Mouse (Mus musculus) heart, embryonic 14.5 days (tissue): ENCODE results near the gene Isca2. TPM values are rescaled to one million over a fixed set of nuclear protein-coding genes. Genes with fewer than 3 reads are reported as not detected.

Source experiments
- ATAC-seq: fragments of 200-750 bp; cut with Nextera tagmentation; 2 replicates; pipeline ENCODE4 v1.8.0; 2017; ENCODE audit warnings: low read depth, moderate TSS enrichment; ENCODE audit not compliant: insufficient number of reproducible peaks, insufficient read depth, low FRiP score
- H3K27ac ChIP-seq, 2 experiments: fragments of 200-500 bp in 1 of 2; fragments of 300-500 bp in 1 of 2; sonication (generic) in 1 of 2; replicated peaks in 1 of 2; 2 replicates each; pipeline ENCODE4 v1.5.1; 2012 to 2014; ENCODE audit warnings: low read depth in 2 of 2, low read length in 2 of 2, control low read depth in 1 of 2, mild to moderate bottlenecking in 1 of 2, mixed read lengths in 1 of 2; ENCODE audit not compliant: control insufficient read depth in 1 of 2, insufficient read depth in 1 of 2
- H3K27me3 ChIP-seq: fragments of 300-500 bp; sonication (generic); 2 replicates; pipeline ENCODE4 v1.6.1; 2014; ENCODE audit warnings: mild to moderate bottlenecking, low read length, control low read depth; ENCODE audit not compliant: control insufficient read depth, insufficient read depth
- H3K36me3 ChIP-seq: fragments of 300-500 bp; sonication (generic); 2 replicates; pipeline ENCODE4 v1.6.1; 2014; ENCODE audit warnings: mild to moderate bottlenecking, control low read depth, low read length, mixed read lengths; ENCODE audit not compliant: control insufficient read depth, insufficient read depth
- H3K4me1 ChIP-seq, 2 experiments: fragments of 200-500 bp in 1 of 2; fragments of 300-500 bp in 1 of 2; sonication (generic) in 1 of 2; 2 replicates each; pipeline ENCODE4 v1.6.1; 2012 to 2014; ENCODE audit warnings: low read length in 2 of 2, control low read depth in 1 of 2, mixed read lengths in 1 of 2; ENCODE audit not compliant: control insufficient read depth in 2 of 2, insufficient read depth in 2 of 2
- H3K4me2 ChIP-seq: fragments of 300-500 bp; sonication (generic); 2 replicates; pipeline ENCODE4 v1.6.1; 2014; ENCODE audit warnings: mild to moderate bottlenecking, low read length
- H3K4me3 ChIP-seq, 2 experiments: fragments of 200-500 bp in 1 of 2; fragments of 300-500 bp in 1 of 2; sonication (generic) in 1 of 2; 2 replicates each; pipeline ENCODE4 v1.5.1; 2012 to 2014; ENCODE audit warnings: low read length in 2 of 2, mild to moderate bottlenecking in 2 of 2, control low read depth in 1 of 2, low read depth in 1 of 2, moderate library complexity in 1 of 2; ENCODE audit not compliant: control insufficient read depth in 1 of 2, insufficient read depth in 1 of 2
- H3K9ac ChIP-seq: fragments of 300-500 bp; sonication (generic); 2 replicates; pipeline ENCODE4 v1.6.1; 2014; ENCODE audit warnings: mild to moderate bottlenecking, low read length
- H3K9me3 ChIP-seq: fragments of 300-500 bp; sonication (generic); 2 replicates; pipeline ENCODE4 v1.6.1; 2016; ENCODE audit warnings: low read length, control low read depth; ENCODE audit not compliant: control insufficient read depth
- WGBS: fragments of 180-500 bp; shearing (Covaris S2); extraction: QIAGEN DNeasy Blood & Tissue Kit; methylation state at CpG from one replicate; pipeline ENCODE4 v1.1.7; 2014; 5-methylcytosine and 5-hydroxymethylcytosine counted together
- polyA plus RNA-seq: library from polyadenylated mRNA; unstranded; fragments of >200 nt; fragmentation: Nextera tagmentation; extraction: Ambion mirVana; gene quantifications from 2 replicates; pipeline ENCODE4 v1.2.1, GENCODE M21; 2014

The Isca2 gene
- polyA plus RNA-seq, 1 experiment from 2014 or later: 164 TPM

DNA sequence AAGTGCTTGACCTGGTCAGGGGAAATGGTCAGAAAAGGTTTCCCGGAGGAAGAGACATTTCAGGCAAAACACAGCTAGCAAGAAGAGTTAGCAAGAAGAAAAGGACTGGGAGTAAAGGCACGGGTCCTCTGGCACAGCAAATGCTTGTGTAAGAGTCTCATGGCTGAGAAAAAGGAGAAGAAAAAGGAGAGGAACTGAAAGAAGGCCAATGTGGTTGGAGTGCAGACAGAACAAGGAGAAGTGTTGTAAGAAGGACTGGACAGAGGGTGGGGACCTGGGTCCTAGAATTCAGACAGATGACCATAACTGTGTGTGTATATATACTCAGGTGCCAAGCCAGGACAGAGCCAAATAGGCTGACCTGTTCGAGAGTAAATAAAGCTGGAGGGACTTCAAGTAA, 24.9 kb upstream of the Isca2 start:
- H3K27ac ChIP-seq: no peak overlapping the region
- no peaks in the 10 kb centered on the region for H3K9me3 ChIP-seq
- WGBS: 67% methylated on average over 3 of the region's 3 CpGs
- no peaks in the 10 kb centered on the region for H3K36me3 ChIP-seq
- no peak for ATAC-seq
- no peak overlapping the region for H3K4me3 ChIP-seq
- H3K27me3 ChIP-seq: no peaks in the 10 kb centered on the region
- H3K4me2 ChIP-seq: no peak overlapping the region
- peaks cover 0 to 2% of the 10 kb centered on the region in 2 experiments; a peak in 1 of 4 replicates for H3K4me1 ChIP-seq
- no peak overlapping the region for H3K9ac ChIP-seq

DNA sequence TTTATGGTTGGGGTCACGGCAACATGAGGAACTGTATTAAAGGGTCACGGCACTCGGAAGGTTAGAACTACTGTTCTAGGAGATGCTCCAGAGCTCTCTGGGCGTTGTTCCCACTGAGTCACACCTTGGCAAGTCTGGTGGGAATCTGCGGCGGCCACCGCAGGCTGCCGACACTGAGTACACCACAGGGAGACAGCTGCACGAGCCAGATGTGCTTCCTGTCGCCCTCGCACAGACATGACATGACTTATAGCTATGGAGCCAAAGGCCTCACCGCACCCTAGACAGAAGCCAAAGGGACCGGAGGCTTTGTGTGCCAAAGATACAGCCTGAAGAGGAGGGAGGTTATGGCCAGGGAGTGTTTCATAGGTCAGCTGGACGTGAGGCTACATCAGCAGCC, 22.4 kb upstream of the Isca2 start:
- Histone ChIP-seq H3K27ac (no peak overlapping the region), H3K4me2 (no peak overlapping the region), H3K27me3 (no peaks in the 10 kb centered on the region), H3K36me3 (peaks cover 8% of the 10 kb centered on the region), H3K9ac (no peak overlapping the region), H3K4me3 (no peak overlapping the region), H3K9me3 (no peaks in the 10 kb centered on the region), H3K4me1 (peaks cover 0 to 1% of the 10 kb centered on the region in 2 experiments; a peak in 1 of 4 replicates)
- 73% methylated on average over 14 of the region's 14 CpGs for WGBS
- ATAC-seq: no peak

DNA sequence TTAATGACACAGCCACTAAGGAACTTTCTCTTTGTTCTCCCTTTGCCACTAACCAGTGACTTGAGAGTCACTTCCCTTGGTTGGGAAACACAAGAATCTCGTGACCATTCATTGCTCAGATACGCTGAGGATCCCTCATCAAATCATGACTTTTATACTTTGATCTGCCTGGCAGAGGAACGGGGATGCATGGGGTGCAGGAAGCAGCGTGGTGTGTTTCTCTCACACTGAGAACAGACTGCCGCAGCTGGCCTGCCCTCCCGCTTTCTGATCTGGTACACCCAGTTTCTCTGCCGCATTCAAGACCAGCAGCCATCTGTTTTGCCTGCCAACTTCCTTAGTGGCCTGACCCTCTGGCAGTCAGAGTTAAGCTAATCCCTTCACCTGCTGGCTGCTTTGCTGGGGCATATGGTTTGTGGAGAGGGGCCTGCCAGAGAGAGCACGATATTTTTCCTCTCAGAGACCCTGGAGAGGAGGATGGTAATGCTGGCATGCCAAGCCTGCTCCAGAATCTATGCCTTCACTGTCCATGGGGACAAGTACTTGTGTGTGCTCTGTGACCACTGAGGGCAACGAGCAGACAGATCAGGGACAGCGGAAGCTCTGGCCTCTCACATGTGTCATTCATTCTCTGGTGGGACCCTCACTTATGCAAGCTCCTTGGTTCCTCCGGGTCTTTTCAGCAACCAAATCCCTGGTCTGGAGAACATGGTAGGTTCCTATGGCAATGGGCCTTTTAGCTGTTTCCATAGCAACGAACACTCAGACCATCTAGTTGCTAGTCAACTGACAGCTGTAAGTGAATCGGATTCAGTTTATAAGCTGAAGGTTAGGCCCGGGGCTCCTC, 20.7 kb upstream of the Isca2 start:
- Histone ChIP-seq H3K27me3 (no peaks in the 10 kb centered on the region), H3K9ac (no peak overlapping the region), H3K4me2 (no peak overlapping the region), H3K4me1 (no peaks in the 10 kb centered on the region; a peak in 1 of 4 replicates), H3K36me3 (peaks cover 24% of the 10 kb centered on the region), H3K4me3 (no peak overlapping the region), H3K27ac (no peak overlapping the region), H3K9me3 (no peaks in the 10 kb centered on the region)
- no peak for ATAC-seq
- 45% methylated on average over 14 of the region's 14 CpGs for WGBS

DNA sequence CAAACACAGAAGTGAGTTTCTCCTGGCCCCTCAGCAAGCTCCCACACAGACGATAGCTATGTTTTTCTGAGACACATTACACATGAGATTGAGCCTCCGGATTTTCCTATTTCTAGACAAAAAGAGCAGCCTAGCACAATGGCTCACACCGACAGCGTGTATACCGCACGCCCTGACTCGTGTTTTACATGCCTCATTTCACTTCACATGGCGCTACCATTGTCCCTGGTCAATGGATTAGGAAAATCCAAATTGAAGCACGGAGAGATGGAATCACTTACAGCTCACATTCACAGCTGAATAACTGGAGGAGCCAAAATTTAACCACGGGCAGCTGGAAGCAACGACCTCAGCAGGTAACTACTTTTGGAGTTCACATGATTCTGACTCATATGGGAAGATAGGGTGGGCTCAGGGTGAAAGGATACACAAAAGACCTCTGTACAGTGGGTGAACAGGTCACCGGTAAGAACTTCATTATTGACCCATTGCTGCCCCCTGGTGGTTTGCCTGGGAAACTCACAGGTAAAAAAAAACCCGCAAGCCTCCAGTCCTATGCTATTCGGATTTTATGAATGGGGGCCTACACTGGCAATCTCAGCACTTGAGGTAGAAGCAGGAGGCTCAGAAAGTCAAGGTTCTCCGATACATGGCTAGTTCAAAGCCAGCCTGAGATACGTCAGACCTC, 17.9 kb upstream of the Isca2 start:
- H3K36me3 ChIP-seq: peaks cover 45% of the 10 kb centered on the region
- no peaks in the 10 kb centered on the region for H3K9me3 ChIP-seq
- no peak overlapping the region for H3K4me2 ChIP-seq
- no peak for ATAC-seq
- no peaks in the 10 kb centered on the region; a peak in 1 of 4 replicates for H3K4me1 ChIP-seq
- H3K9ac ChIP-seq: no peak overlapping the region
- no peak overlapping the region for H3K4me3 ChIP-seq
- no peaks in the 10 kb centered on the region for H3K27me3 ChIP-seq
- no peak overlapping the region for H3K27ac ChIP-seq
- 63% methylated on average over 16 of the region's 16 CpGs for WGBS

DNA sequence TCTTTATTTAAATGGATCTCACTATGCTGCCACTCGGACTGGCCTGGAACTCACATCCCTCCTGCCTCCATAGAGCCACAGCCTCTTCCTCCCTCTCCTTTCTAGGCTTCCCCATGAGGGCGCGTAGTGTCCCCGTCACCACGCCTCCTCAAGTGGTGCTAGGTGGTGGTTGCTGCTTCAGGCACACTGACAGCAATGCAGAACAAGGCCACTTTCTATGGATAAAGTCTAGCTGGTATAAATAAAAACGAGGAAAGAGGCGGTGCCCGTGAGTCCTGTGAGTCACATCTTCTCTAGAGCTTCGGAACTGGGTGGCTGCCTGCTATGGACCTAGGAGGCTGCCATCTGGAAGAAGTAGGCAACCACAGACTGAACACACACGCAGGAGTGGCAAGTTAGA, 17.0 kb upstream of the Isca2 start:
- H3K27me3 ChIP-seq: no peaks in the 10 kb centered on the region
- H3K4me2 ChIP-seq: no peak overlapping the region
- ATAC-seq: no peak
- no peaks in the 10 kb centered on the region for H3K9me3 ChIP-seq
- WGBS: 84% methylated on average over 10 of the region's 10 CpGs
- H3K4me3 ChIP-seq: no peak overlapping the region
- H3K27ac ChIP-seq: no peak overlapping the region
- peaks cover 49% of the 10 kb centered on the region for H3K36me3 ChIP-seq
- no peaks in the 10 kb centered on the region; a peak in 1 of 4 replicates for H3K4me1 ChIP-seq
- H3K9ac ChIP-seq: no peak overlapping the region

DNA sequence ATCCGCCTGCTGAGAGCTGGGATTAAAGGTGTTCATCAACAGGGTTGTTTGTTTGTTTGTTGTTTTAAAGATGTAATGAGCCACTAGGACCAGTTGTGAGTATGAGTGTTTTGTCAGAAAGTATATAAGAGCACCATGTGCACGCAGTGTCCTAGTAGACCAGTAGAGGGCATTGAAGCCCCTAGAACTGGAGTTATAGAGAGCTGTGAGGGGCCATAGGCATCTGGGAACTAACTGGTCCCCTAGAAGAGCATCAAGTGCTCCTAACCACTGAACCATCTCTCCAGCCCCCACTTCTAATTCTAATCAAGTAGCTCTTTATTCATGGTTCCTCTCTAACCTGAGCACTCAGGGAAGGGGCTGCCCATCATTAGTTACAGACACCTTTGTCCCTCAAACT, 14.0 kb upstream of the Isca2 start:
- 70% methylated on average over 2 of the region's 2 CpGs for WGBS
- Histone ChIP-seq H3K27ac (no peak overlapping the region), H3K9ac (no peak overlapping the region), H3K27me3 (no peaks in the 10 kb centered on the region), H3K4me2 (no peak overlapping the region), H3K4me1 (peaks cover 0 to 4% of the 10 kb centered on the region in 2 experiments; a peak in 1 of 4 replicates), H3K9me3 (no peaks in the 10 kb centered on the region), H3K36me3 (peaks cover 66% of the 10 kb centered on the region), H3K4me3 (no peak overlapping the region)
- no peak for ATAC-seq

DNA sequence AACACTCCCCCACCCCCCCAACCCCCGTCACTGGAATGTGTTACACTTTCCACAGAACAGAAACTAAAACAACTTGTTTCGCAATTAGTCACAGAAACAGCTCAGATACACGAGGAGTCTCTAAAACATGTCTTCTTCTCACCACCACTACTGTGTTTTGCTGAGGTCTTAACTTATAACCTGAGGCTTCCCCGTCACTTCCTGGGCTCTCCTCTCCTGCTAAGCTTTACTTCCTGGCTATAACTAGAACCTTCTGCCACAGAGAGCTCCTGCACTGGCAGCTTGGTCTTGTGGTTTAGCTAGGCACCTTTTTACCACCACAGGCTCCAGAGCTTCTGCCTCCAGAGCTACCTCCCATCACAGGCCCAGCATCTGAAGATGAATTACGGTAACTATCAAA, 10.5 kb upstream of the Isca2 start:
- ATAC-seq: no peak
- H3K27ac ChIP-seq: no peak overlapping the region
- no peaks in the 10 kb centered on the region for H3K27me3 ChIP-seq
- no peak overlapping the region for H3K9ac ChIP-seq
- peaks cover 2 to 4% of the 10 kb centered on the region in 2 experiments; a peak in 2 of 4 replicates for H3K4me1 ChIP-seq
- peaks cover 57% of the 10 kb centered on the region for H3K36me3 ChIP-seq
- no peaks in the 10 kb centered on the region for H3K9me3 ChIP-seq
- WGBS: 88% methylated on average over 5 of the region's 5 CpGs
- no peak overlapping the region for H3K4me3 ChIP-seq
- no peak overlapping the region for H3K4me2 ChIP-seq
